Mouse (Mus musculus) inflammation-experienced regulatory T-cells, adult 16 weeks (primary cell): ENCODE data around the gene Atp12a. TPM values are rescaled to one million over a fixed set of nuclear protein-coding genes. Genes with fewer than 3 reads are reported as not detected.

Experiments used
- polyA plus RNA-seq: library from polyadenylated mRNA; unstranded; fragments of 100-300 nt; shearing (Covaris generic); gene quantifications from one replicate; pipeline ENCODE4 v1.2.1, GENCODE M21; 2017

The Atp12a gene
- polyA plus RNA-seq = not detected

GRCm38 (mm10) chr14:56364711-56365237 lies at the start of gene Atp12a:
TSS of gene Atp12a (plus strand) at chr14:56365068.

GRCm38 (mm10) chr14:56402311-56403071 lies 37.6 kb downstream of the Atp12a start, which contains the start of gene Rnf17:
TSS of gene Rnf17 (plus strand) at chr14:56402581.

Other genes with a start within 250 kb of the Atp12a start
- gene Gzme, start 244.4 kb upstream of the Atp12a start, polyA plus RNA-seq = not detected
- gene Gzmd, start 232.5 kb upstream of the Atp12a start, polyA plus RNA-seq = not detected
- gene Gzmg, start 205.5 kb upstream of the Atp12a start, polyA plus RNA-seq = not detected
- gene Gzmn, start 190.5 kb upstream of the Atp12a start, polyA plus RNA-seq = not detected
- gene Gzmf, start 153.7 kb upstream of the Atp12a start, polyA plus RNA-seq = not detected
- 3.2 TPM for gene Gzmc, start 130.4 kb upstream of the Atp12a start, polyA plus RNA-seq
- 14.5 TPM for gene Gzmb, start 102.8 kb upstream of the Atp12a start, polyA plus RNA-seq
- gene Rnf17, start 37.5 kb downstream of the Atp12a start, polyA plus RNA-seq = 1.5 TPM
- gene Cenpj, start 210.4 kb downstream of the Atp12a start, polyA plus RNA-seq = 12.5 TPM
- gene Parp4, start 210.6 kb downstream of the Atp12a start, polyA plus RNA-seq = 18.7 TPM